Mouse (Mus musculus) stomach, embryonic 14.5 days (tissue): ENCODE data around the gene Camsap2. TPM values are rescaled to one million over a fixed set of nuclear protein-coding genes. Genes with fewer than 3 reads are reported as not detected.

Source experiments
- ATAC-seq: fragments of 200-750 bp; cut with Nextera tagmentation; 2 replicates; pipeline ENCODE4 v1.8.0; 2017; ENCODE audit warnings: low read depth, moderate TSS enrichment; ENCODE audit not compliant: insufficient number of reproducible peaks, insufficient read depth, low FRiP score
- H3K27ac ChIP-seq: fragments of 300-500 bp; sonication (generic); 2 replicates; pipeline ENCODE4 v1.5.1; 2014; ENCODE audit warnings: mild to moderate bottlenecking, low read length, moderate library complexity, mixed read lengths
- H3K27me3 ChIP-seq: fragments of 300-500 bp; sonication (generic); 2 replicates; pipeline ENCODE4 v1.6.1; 2014; ENCODE audit warnings: low read length, control low read depth, mixed read lengths; ENCODE audit not compliant: control insufficient read depth, insufficient read depth
- H3K36me3 ChIP-seq: fragments of 300-500 bp; sonication (generic); 2 replicates; pipeline ENCODE4 v1.6.1; 2014; ENCODE audit warnings: mild to moderate bottlenecking, control low read depth, low read length, moderate library complexity, mixed read lengths; ENCODE audit not compliant: control insufficient read depth, insufficient read depth
- H3K4me1 ChIP-seq: fragments of 300-500 bp; sonication (generic); 2 replicates; pipeline ENCODE4 v1.6.1; 2014; ENCODE audit warnings: low read length, control low read depth, mixed read lengths; ENCODE audit not compliant: control insufficient read depth, insufficient read depth
- H3K4me2 ChIP-seq: fragments of 300-500 bp; sonication (generic); replicated peaks from 2 replicates; pipeline ENCODE4 v1.6.1; 2014; ENCODE audit warnings: low read depth, low read length, control low read depth
- H3K4me3 ChIP-seq: fragments of 300-500 bp; sonication (generic); 2 replicates; pipeline ENCODE4 v1.5.1; 2014; ENCODE audit warnings: low read depth, low read length, control low read depth
- H3K9ac ChIP-seq: fragments of 300-500 bp; sonication (generic); replicated peaks from 2 replicates; pipeline ENCODE4 v1.6.1; 2014; ENCODE audit warnings: low read depth, mild to moderate bottlenecking, control low read depth, low read length, moderate library complexity, mixed read lengths
- H3K9me3 ChIP-seq: fragments of 300-500 bp; sonication (generic); 2 replicates; pipeline ENCODE4 v1.6.1; 2016; ENCODE audit warnings: low read depth, low read length, control low read depth; ENCODE audit not compliant: control insufficient read depth
- WGBS: fragments of 180-500 bp; shearing (Covaris S2); extraction: QIAGEN DNeasy Blood & Tissue Kit; methylation state at CpG from one replicate; pipeline ENCODE4 v1.1.7; 2014; 5-methylcytosine and 5-hydroxymethylcytosine counted together
- polyA plus RNA-seq: library from polyadenylated mRNA; unstranded; fragments of >200 nt; fragmentation: Nextera tagmentation; extraction: Ambion mirVana; gene quantifications from 2 replicates; pipeline ENCODE4 v1.2.1, GENCODE M21; 2014

The Camsap2 gene
- polyA plus RNA-seq = 17.4 and 17.6 TPM in 2 replicates

DNA sequence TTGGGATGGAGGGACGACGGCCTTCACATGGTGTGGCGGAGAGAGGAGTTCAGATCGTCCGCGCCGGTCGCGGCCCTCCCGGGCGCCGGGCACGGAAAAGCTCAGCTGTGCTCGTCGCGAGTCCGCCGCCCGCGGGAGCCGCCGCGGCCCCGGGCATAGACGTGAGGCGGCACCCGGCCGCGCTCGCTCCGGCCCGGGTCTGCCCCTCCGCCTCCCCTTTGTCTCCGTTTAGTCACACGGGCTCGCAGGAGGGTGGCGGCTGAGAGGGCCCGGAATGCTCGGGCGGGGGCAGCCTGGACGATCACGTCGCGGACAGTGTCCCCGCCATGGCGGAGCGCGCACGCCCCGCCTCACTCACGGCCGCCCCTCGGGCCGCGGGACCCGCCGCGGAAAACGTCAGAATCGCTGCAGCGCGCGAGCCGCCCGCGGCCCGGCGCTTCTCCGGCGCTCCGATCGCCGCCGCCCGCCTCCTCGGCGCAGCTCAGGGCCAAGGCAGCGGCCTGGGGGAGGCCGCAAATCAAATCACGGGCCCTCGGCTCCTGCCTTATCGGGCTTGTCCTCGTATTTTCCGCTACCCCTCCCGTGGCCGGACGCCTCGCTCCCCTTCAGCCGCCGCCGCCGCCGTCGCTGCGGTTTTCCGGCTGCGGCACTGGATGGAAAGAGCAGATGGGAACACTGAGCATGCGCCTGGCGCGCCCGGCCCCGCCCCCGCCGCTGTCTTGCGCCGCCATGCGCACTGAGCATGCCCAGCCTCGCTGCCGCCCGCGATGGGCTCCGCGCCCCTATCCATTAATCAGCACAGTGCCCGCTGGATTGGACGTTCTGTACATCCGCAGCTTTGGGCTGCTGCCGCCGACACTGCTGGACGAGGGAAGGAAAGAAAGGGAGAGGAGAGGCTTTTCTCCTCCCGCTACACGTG lies at the start of gene Camsap2:
Camsap2 (minus strand) TSS at position 651 of the 919 bp plus-strand sequence.
- Histone ChIP-seq H3K9ac (peak within 1 kb of the TSS; percentile 94), H3K27ac (peak within 1 kb of the TSS; percentile 95), H3K27me3 (no peaks in the 10 kb centered on the region), H3K4me3 (peak within 1 kb of the TSS; percentile 93), H3K9me3 (no peaks in the 10 kb centered on the region), H3K4me2 (peak within 1 kb of the TSS; percentile 59), H3K4me1 (peaks cover 13% of the 10 kb centered on the region), H3K36me3 (no peaks in the 10 kb centered on the region)
- under 1% methylated on average over 110 of the region's 121 CpGs for WGBS
- ATAC-seq = peak; percentile 96

DNA sequence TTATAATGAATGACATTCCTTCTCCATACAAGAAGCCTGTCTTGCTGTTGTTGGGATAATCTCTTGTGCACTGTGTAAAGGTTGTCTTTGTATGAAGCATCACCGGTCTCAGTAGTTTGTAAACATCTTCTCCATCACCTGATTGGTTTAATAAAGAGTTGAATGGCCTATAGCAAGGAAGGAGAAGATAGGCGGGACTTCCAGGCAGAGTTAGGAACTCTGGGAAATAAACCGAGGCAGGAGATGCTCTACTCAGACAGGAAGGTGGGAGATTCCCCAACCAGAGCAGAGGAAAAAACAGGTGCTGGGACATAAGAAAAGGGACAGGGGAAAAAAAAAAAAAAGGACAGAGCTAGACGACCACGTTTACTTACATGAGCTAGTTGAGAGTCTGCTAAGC lies 49.2 kb upstream of the Camsap2 start:
- 37% methylated on average over 5 of the region's 5 CpGs for WGBS

DNA sequence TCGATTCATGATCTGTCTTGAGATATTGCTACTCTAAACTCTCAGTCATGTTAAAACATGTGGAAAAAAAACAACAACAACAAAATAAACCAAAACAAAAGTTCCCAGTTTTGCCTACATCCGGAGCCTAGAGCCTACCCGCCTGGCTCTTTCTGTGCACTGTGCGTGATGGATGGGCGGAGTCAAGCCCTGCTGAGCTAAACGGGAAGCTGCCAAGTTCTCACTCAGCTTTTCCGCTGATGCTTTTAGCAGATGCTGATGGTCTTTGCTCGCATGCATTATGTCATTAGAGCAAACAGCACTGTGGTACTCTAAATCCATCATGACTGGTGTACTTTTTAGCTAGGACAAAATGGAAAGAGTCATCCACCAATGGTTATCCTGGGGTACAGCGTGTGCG lies 48.6 kb upstream of the Camsap2 start:
- WGBS = 28% methylated on average over 10 of the region's 10 CpGs
- Histone ChIP-seq H3K9ac (no peak overlapping the region), H3K27me3 (no peaks in the 10 kb centered on the region), H3K4me3 (no peak overlapping the region), H3K4me1 (no peaks in the 10 kb centered on the region), H3K36me3 (no peaks in the 10 kb centered on the region), H3K4me2 (no peak overlapping the region), H3K27ac (no peak overlapping the region), H3K9me3 (no peaks in the 10 kb centered on the region)
- no peak; the same call in 1 of the 2 replicates for ATAC-seq

More for the DNA sequence above, 49.2 kb upstream of the Camsap2 start:
- H3K4me3 ChIP-seq = no peak overlapping the region
- H3K36me3 ChIP-seq = no peaks in the 10 kb centered on the region
- no peaks in the 10 kb centered on the region for H3K27me3 ChIP-seq
- no peaks in the 10 kb centered on the region for H3K4me1 ChIP-seq
- no peak overlapping the region for H3K9ac ChIP-seq
- ATAC-seq = no peak
- H3K4me2 ChIP-seq = no peak overlapping the region
- H3K9me3 ChIP-seq = no peaks in the 10 kb centered on the region
- no peak overlapping the region for H3K27ac ChIP-seq

DNA sequence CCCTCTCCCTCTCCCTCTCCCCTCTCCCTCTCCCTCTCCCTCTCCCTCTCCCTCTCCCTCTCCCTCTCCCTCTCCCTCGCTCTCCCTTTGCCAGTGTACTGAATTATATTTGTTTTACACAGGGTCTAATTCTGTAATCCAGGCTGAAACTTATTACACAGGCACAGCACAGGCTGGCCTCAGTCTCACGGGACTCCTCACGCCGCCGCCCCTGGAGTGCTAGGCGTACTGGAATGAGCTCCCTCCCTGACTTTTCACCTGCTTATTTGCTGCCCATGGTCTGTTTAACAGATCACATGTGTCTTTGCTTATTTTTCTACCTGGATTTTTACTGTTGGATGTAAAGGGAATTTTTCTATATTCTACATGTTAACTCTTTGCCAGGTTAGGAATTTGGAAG lies 41.0 kb upstream of the Camsap2 start:
- Histone ChIP-seq H3K9ac (no peak overlapping the region), H3K4me3 (no peak overlapping the region), H3K9me3 (no peaks in the 10 kb centered on the region), H3K4me1 (no peaks in the 10 kb centered on the region), H3K36me3 (no peaks in the 10 kb centered on the region), H3K27ac (no peak overlapping the region), H3K27me3 (no peaks in the 10 kb centered on the region), H3K4me2 (no peak overlapping the region)
- ATAC-seq = no peak
- 37% methylated on average over 5 of the region's 6 CpGs for WGBS

- Histone ChIP-seq H3K4me1 (no peaks in the 10 kb centered on the region), H3K4me3 (no peak overlapping the region), H3K36me3 (no peaks in the 10 kb centered on the region), H3K4me2 (no peak overlapping the region), H3K9me3 (no peaks in the 10 kb centered on the region), H3K27me3 (no peaks in the 10 kb centered on the region), H3K9ac (no peak overlapping the region), H3K27ac (no peak overlapping the region)
- no peak for ATAC-seq
- WGBS = 76% methylated on average over 5 of the region's 5 CpGs
Observed at GRCm38 (mm10) chr1:136381583-136381982, 35.7 kb upstream of the Camsap2 start.

GRCm38 (mm10) chr1:136381169-136381568 lies 35.3 kb upstream of the Camsap2 start:
- ATAC-seq = no peak
- no peak overlapping the region for H3K9ac ChIP-seq
- 74% methylated on average over 6 of the region's 6 CpGs for WGBS
- no peaks in the 10 kb centered on the region for H3K9me3 ChIP-seq
- no peaks in the 10 kb centered on the region for H3K27me3 ChIP-seq
- no peaks in the 10 kb centered on the region for H3K36me3 ChIP-seq
- no peaks in the 10 kb centered on the region for H3K4me1 ChIP-seq
- H3K4me2 ChIP-seq = no peak overlapping the region
- H3K27ac ChIP-seq = no peak overlapping the region
- H3K4me3 ChIP-seq = no peak overlapping the region

GRCm38 (mm10) chr1:136380606-136381005 lies 34.7 kb upstream of the Camsap2 start:
- H3K27ac ChIP-seq = no peak overlapping the region
- H3K9me3 ChIP-seq = no peaks in the 10 kb centered on the region
- no peaks in the 10 kb centered on the region for H3K4me1 ChIP-seq
- H3K4me3 ChIP-seq = no peak overlapping the region
- no peak for ATAC-seq
- no peak overlapping the region for H3K4me2 ChIP-seq
- 84% methylated on average over 8 of the region's 8 CpGs for WGBS
- no peak overlapping the region for H3K9ac ChIP-seq
- no peaks in the 10 kb centered on the region for H3K27me3 ChIP-seq
- no peaks in the 10 kb centered on the region for H3K36me3 ChIP-seq

DNA sequence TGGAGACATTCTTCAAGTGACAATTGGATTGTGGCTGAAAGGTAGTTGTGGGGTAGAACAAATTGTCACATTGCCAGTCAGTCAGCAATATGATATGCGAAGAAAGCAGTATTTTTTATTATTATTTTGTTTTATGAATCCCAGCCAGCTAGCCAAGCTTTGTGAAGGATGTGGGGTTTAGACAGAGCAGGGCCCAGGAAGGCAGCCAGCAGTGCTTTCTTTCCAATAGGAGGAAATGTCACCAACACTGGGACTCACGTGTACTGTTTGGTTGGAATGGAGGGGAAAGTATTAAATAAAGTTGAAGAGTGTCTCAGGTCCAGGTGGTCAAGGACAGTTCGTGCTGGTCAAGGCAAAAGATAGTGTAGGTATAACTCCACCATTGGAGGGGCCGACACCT lies 34.3 kb upstream of the Camsap2 start:
- H3K9ac ChIP-seq = no peak overlapping the region
- no peaks in the 10 kb centered on the region for H3K36me3 ChIP-seq
- WGBS = 89% methylated on average over 4 of the region's 4 CpGs

More for the DNA sequence above, 34.3 kb upstream of the Camsap2 start:
- Histone ChIP-seq H3K27ac (no peak overlapping the region), H3K4me2 (no peak overlapping the region), H3K9me3 (no peaks in the 10 kb centered on the region), H3K4me1 (no peaks in the 10 kb centered on the region), H3K27me3 (no peaks in the 10 kb centered on the region), H3K4me3 (no peak overlapping the region)
- no peak for ATAC-seq
